Mouse (Mus musculus) stomach, postnatal 0 days (tissue): Measurements from ENCODE around the gene Armc2.

Experiments
- CTCF ChIP-seq: IDR thresholded peaks from 2 replicates; pipeline ENCODE4 v1.5.1; 2016; ENCODE audit warnings: antibody characterized with exemption, low read depth, mild to moderate bottlenecking, moderate library complexity
- EP300 ChIP-seq: optimal IDR thresholded peaks from 2 replicates; pipeline ENCODE3; 2016; ENCODE audit warnings: antibody characterized with exemption

DNA sequence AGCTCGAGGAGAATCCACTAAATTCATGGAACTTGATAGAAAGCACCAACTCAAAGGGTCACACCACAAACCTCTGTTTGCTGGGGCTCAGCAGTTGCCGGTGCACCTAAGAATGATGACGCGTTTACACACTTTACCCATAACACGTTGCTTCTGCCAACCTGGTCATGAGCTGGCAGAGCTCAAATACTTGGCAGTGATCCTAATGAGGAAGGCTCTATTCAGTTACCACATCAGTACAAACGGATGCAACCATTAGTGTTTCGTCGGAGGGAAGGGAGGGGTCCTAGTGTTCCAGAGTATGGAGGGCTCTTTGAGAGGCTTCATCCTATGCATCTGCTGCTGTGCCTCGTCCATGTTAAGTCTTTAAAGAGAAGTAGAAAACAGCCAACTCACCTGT, 3.3 kb upstream of the Armc2 start:
- TF ChIP-seq EP300, result no peak
- TF ChIP-seq CTCF, result no peak
